Mouse (Mus musculus) MEL (cell line): ENCODE data around the gene Trf. TPM values are rescaled to one million over a fixed set of nuclear protein-coding genes. Genes with fewer than 3 reads are reported as not detected.

ENCODE experiments used
- DNase-seq: peaks from one replicate; pipeline ENCODE4 v3.0.0; 2011; ENCODE audit warnings: low read depth, low spot score
- H3K27ac ChIP-seq: 2 replicates; pipeline ENCODE4 v1.5.1; 2012; ENCODE audit warnings: low read depth, mild to moderate bottlenecking, control low read depth, low read length, moderate library complexity; ENCODE audit not compliant: control insufficient read depth
- H3K27me3 ChIP-seq, 2 experiments: fragments of 150-350 bp in 1 of 2; sonication (generic) in 1 of 2; 2 replicates each; pipeline ENCODE4 v1.6.1; 2012; ENCODE audit warnings: low read length in 2 of 2, mild to moderate bottlenecking in 2 of 2, improper control_type of control experiment in 1 of 2, moderate library complexity in 1 of 2; ENCODE audit not compliant: insufficient read depth in 2 of 2, control insufficient read depth in 1 of 2
- H3K36me3 ChIP-seq, 2 experiments: 2 replicates each; pipeline ENCODE4 v1.6.1; 2012 to 2014; ENCODE audit warnings: low read length in 2 of 2, improper control_type of control experiment in 1 of 2, inconsistent platforms in 1 of 2, mild to moderate bottlenecking in 1 of 2; ENCODE audit not compliant: insufficient read depth in 2 of 2, control insufficient read depth in 1 of 2
- H3K4me1 ChIP-seq, 2 experiments: fragments of 150-350 bp in 1 of 2; sonication (generic) in 1 of 2; 2 replicates each; pipeline ENCODE4 v1.6.1; 2012; ENCODE audit warnings: low read length in 2 of 2, improper control_type of control experiment in 1 of 2, mild to moderate bottlenecking in 1 of 2; ENCODE audit not compliant: insufficient read depth in 2 of 2, control insufficient read depth in 1 of 2
- H3K4me3 ChIP-seq, 2 experiments: fragments of 150-350 bp in 1 of 2; sonication (generic) in 1 of 2; 2 replicates each; pipeline ENCODE4 v1.5.1; 2012; ENCODE audit warnings: low read depth in 2 of 2, low read length in 2 of 2, mild to moderate bottlenecking in 2 of 2, moderate library complexity in 2 of 2, control low read depth in 1 of 2, improper control_type of control experiment in 1 of 2; ENCODE audit not compliant: control insufficient read depth in 1 of 2, insufficient read depth in 1 of 2
- H3K79me2 ChIP-seq: 2 replicates; pipeline ENCODE4 v1.6.1; 2012; ENCODE audit warnings: mild to moderate bottlenecking, low read length, moderate library complexity; ENCODE audit not compliant: control insufficient read depth, poor library complexity, insufficient read depth
- H3K9ac ChIP-seq: 2 replicates; pipeline ENCODE4 v1.6.1; 2012; ENCODE audit warnings: low read depth, mild to moderate bottlenecking, control low read depth, low read length, moderate library complexity; ENCODE audit not compliant: control insufficient read depth, poor library complexity, severe bottlenecking
- H3K9me3 ChIP-seq: fragments of 150-350 bp; sonication (generic); replicated peaks from 2 replicates; pipeline ENCODE4 v1.6.1; 2012; ENCODE audit warnings: mild to moderate bottlenecking, low read length, improper control_type of control experiment, moderate library complexity; ENCODE audit not compliant: insufficient read depth
- BHLHE40 ChIP-seq: IDR thresholded peaks from 2 replicates; pipeline ENCODE4 v1.6.1; 2012; ENCODE audit warnings: low read depth, mild to moderate bottlenecking, inconsistent platforms, low read length, improper control_type of control experiment, borderline replicate concordance
- CHD1 ChIP-seq: IDR thresholded peaks from 2 replicates; pipeline ENCODE4 v1.6.1; 2012; ENCODE audit warnings: low read depth, mild to moderate bottlenecking, inconsistent platforms, low read length, improper control_type of control experiment
- CHD2 ChIP-seq: IDR thresholded peaks from 2 replicates; pipeline ENCODE4 v1.6.1; 2011; ENCODE audit warnings: low read length, improper control_type of control experiment
- E2F4 ChIP-seq: IDR thresholded peaks from 2 replicates; pipeline ENCODE4 v1.6.1; 2011; ENCODE audit warnings: low read depth, low read length, improper control_type of control experiment, borderline replicate concordance
- EP300 ChIP-seq, 2 experiments: IDR thresholded peaks; 2 replicates each; pipeline ENCODE4 v1.6.1; 2011; ENCODE audit warnings: improper control_type of control experiment in 2 of 2, low read length in 2 of 2, low read depth in 1 of 2, mild to moderate bottlenecking in 1 of 2
- GATA1 ChIP-seq: IDR thresholded peaks from 2 replicates; pipeline ENCODE4 v1.6.1; 2011; ENCODE audit warnings: low read depth, low read length, improper control_type of control experiment
- HCFC1 ChIP-seq: IDR thresholded peaks from 2 replicates; pipeline ENCODE4 v1.6.1; 2012; ENCODE audit warnings: low read depth, mild to moderate bottlenecking, inconsistent platforms, low read length, improper control_type of control experiment, moderate library complexity
- MAFK ChIP-seq: IDR thresholded peaks from 2 replicates; pipeline ENCODE4 v1.6.1; 2011; ENCODE audit warnings: low read depth, mild to moderate bottlenecking, low read length, improper control_type of control experiment, borderline replicate concordance
- MAX ChIP-seq: IDR thresholded peaks from 2 replicates; pipeline ENCODE4 v1.6.1; 2011; ENCODE audit warnings: low read length, improper control_type of control experiment
- MEF2A ChIP-seq: IDR thresholded peaks from 2 replicates; pipeline ENCODE4 v1.6.1; 2014; ENCODE audit warnings: low read depth, mild to moderate bottlenecking, inconsistent platforms, low read length, improper control_type of control experiment; ENCODE audit not compliant: poor library complexity, insufficient replicate concordance, severe bottlenecking; ENCODE audit errors: extremely low read depth
- MYB ChIP-seq: IDR thresholded peaks from 2 replicates; pipeline ENCODE4 v1.6.1; 2011; ENCODE audit warnings: mild to moderate bottlenecking, low read depth, low read length, improper control_type of control experiment
- NRF1 ChIP-seq: IDR thresholded peaks from 2 replicates; pipeline ENCODE4 v1.6.1; 2014; ENCODE audit warnings: low read depth, mild to moderate bottlenecking, inconsistent platforms, low read length, improper control_type of control experiment, moderate library complexity; ENCODE audit not compliant: poor library complexity, insufficient read depth, severe bottlenecking
- POLR2A ChIP-seq, 2 experiments: IDR thresholded peaks; 2 replicates each; pipeline ENCODE4 v1.6.1; 2011 to 2012; ENCODE audit warnings: low read length in 2 of 2, mild to moderate bottlenecking in 2 of 2, control low read depth in 1 of 2, improper control_type of control experiment in 1 of 2, low read depth in 1 of 2, moderate library complexity in 1 of 2; ENCODE audit not compliant: control insufficient read depth in 1 of 2, insufficient read depth in 1 of 2, poor library complexity in 1 of 2
- POLR2AphosphoS5 ChIP-seq: IDR thresholded peaks from 2 replicates; pipeline ENCODE4 v1.6.1; 2012; ENCODE audit warnings: low read depth, borderline replicate concordance, mild to moderate bottlenecking, inconsistent platforms, low read length, moderate library complexity, mixed read lengths
- RCOR1 ChIP-seq: IDR thresholded peaks from 2 replicates; pipeline ENCODE4 v1.6.1; 2012; ENCODE audit warnings: low read depth, mild to moderate bottlenecking, inconsistent platforms, low read length, improper control_type of control experiment
- SIN3A ChIP-seq: IDR thresholded peaks from 2 replicates; pipeline ENCODE4 v1.6.1; 2012; ENCODE audit warnings: low read length, improper control_type of control experiment, inconsistent platforms
- SMC3 ChIP-seq: IDR thresholded peaks from 2 replicates; pipeline ENCODE4 v1.6.1; 2011; ENCODE audit warnings: low read depth, low read length, improper control_type of control experiment
- TAL1 ChIP-seq: IDR thresholded peaks from 2 replicates; pipeline ENCODE4 v1.6.1; 2012; ENCODE audit warnings: mild to moderate bottlenecking, inconsistent platforms, low read length, moderate library complexity, mixed read lengths
- TBP ChIP-seq: IDR thresholded peaks from 2 replicates; pipeline ENCODE4 v1.8.0; 2011; ENCODE audit warnings: low read depth, low read length, improper control_type of control experiment
- TCF12 ChIP-seq: IDR thresholded peaks from 2 replicates; pipeline ENCODE4 v1.6.1; 2014; ENCODE audit warnings: low read depth, mild to moderate bottlenecking, inconsistent platforms, low read length, improper control_type of control experiment, moderate library complexity
- USF2 ChIP-seq, 2 experiments: IDR thresholded peaks; 2 replicates each; pipeline ENCODE4 v1.6.1; 2011 to 2012; ENCODE audit warnings: improper control_type of control experiment in 2 of 2, low read length in 2 of 2, borderline replicate concordance in 1 of 2, inconsistent platforms in 1 of 2, low read depth in 1 of 2, mild to moderate bottlenecking in 1 of 2; ENCODE audit not compliant: insufficient read depth in 1 of 2
- ZC3H11A ChIP-seq: IDR thresholded peaks from 2 replicates; pipeline ENCODE4 v1.6.1; 2012; ENCODE audit warnings: low read depth, mild to moderate bottlenecking, inconsistent platforms, low read length, improper control_type of control experiment
- ZKSCAN1 ChIP-seq: IDR thresholded peaks from 2 replicates; pipeline ENCODE4 v1.6.1; 2012; ENCODE audit warnings: low read depth, mild to moderate bottlenecking, inconsistent platforms, low read length, improper control_type of control experiment, moderate library complexity
- ZMIZ1 ChIP-seq: IDR thresholded peaks from 2 replicates; pipeline ENCODE4 v1.6.1; 2012; ENCODE audit warnings: low read depth, mild to moderate bottlenecking, inconsistent platforms, low read length, improper control_type of control experiment, moderate library complexity
- ZNF384 ChIP-seq: IDR thresholded peaks from 2 replicates; pipeline ENCODE4 v1.6.1; 2012; ENCODE audit warnings: low read depth, mild to moderate bottlenecking, inconsistent platforms, low read length, improper control_type of control experiment
- polyA plus RNA-seq, 2 experiments: library from polyadenylated mRNA; stranded (reverse) in 1 of 2; unstranded in 1 of 2; fragments of >175 nt in 1 of 2; fragments of >200 nt in 1 of 2; gene quantifications; 2 replicates each; pipeline versions ENCODE4 v1.2.1 to v1.2.4; 2012; ENCODE audit warnings: low replicate concordance in 2 of 2, low read depth in 1 of 2; ENCODE audit not compliant: insufficient read length in 2 of 2, insufficient read depth in 1 of 2, missing spikeins in 1 of 2
- total RNA-seq: library from RNA; depleted of rRNA; stranded (reverse); fragments of 300-350 nt; gene quantifications from 2 replicates; pipeline ENCODE4 v1.2.3, GENCODE M21; 2012

The Trf gene
- total and polyA plus RNA-seq, 3 experiments: not detected

DNA sequence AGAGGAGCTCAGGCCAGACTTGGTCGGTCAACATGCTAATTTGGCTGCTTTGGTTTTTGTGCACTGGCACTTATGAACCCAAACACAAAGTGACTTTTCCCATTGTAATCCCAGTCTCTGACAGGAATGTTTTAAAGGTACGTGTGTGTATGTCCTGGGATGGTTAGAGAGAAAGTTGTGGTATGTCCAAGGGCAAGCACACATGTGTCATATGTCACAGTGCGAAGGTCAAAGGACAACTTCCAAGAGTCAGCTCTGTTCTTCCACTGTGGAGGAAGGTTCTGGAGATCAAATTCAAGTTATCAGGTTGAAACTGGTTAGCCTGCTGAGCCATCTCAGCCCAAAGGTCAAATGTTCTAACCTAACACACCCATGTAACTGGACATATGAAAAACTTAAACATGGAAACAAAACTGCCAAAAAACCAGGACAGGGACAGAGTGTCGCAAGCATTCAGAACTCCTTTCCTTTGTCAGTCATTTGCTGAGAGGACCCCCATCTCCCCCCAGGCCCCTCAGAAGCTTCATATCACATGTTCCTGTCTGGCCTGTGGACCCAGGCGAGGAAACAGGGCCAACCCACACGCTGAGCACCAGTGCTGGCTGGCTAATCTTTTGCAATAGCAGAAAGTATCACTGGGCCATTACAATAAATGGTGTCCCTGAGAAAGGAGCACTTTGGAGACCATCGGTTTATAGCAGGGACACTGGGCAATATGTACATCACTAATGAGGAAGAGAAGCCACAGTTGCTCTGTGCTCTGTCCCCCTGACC is 2.2 kb upstream of the Trf start:
- no peak overlapping the region for H3K27ac ChIP-seq
- H3K36me3 ChIP-seq: no peaks in the 10 kb centered on the region
- no peak for TF ChIP-seq CHD1
- TF ChIP-seq POLR2AphosphoS5: no peak
- H3K9ac ChIP-seq: no peak overlapping the region
- DNase-seq: no peak
- H3K4me1 ChIP-seq: 0 out of 4 replicates have a peak, but pooled peaks cover 0 to 3% of the 10 kb centered on the region in 2 experiments
- H3K4me3 ChIP-seq: no peak overlapping the region
- no peaks in the 10 kb centered on the region for H3K27me3 ChIP-seq
- H3K79me2 ChIP-seq: no peaks in the 10 kb centered on the region
- no peaks in the 10 kb centered on the region for H3K9me3 ChIP-seq

DNA sequence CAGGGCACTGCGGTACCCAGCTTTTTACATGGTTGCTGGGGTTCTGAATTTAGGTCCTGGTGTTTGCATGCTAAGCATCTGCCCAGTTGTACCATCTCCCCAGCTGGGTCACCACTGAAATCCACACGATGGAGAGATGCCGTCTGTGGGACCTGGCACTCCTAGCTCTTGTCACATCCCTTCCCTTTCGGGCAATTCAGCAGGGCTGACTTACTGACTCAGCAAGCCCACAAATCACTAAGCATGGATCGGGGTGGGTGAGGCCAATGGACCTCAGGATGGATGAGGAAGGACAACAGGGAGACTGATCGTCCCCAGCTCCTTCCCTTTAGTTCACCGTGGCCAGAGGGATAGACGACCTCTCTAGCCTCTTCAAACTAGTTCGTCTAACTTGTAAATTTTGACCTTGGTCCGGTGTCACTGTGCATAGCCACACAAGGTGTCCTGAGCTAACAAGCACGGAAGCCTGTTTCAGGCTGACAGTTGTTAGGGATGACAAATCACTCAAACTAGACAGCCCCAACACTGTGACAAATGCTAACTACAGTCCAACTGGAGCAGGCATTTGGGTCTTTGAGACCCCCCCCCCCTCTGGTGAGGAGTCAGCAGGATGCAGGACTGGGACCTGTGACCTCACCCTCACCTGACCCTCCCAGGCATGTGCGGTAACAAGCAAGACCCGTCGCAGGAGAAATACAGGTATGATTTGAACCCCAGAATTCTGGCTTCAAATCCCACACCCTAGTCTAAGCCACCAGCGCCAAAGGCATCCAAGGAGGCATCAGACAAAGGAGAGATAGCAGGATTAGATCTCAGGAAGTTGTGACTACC is 992 bp downstream of the Trf start:
- no peak overlapping the region for H3K9ac ChIP-seq
- H3K27ac ChIP-seq: no peak overlapping the region
- H3K4me3 ChIP-seq: no peak overlapping the region

GRCm38 (mm10) chr9:103228370-103229003 is 1.8 kb downstream of the Trf start:
- no peaks in the 10 kb centered on the region for H3K27me3 ChIP-seq
- H3K36me3 ChIP-seq: no peaks in the 10 kb centered on the region
- no peaks in the 10 kb centered on the region for H3K79me2 ChIP-seq
- H3K4me3 ChIP-seq: no peak overlapping the region
- H3K9me3 ChIP-seq: no peaks in the 10 kb centered on the region
- no peak for DNase-seq
- no peak overlapping the region for H3K9ac ChIP-seq
- H3K4me1 ChIP-seq: 0 out of 4 replicates have a peak, but pooled peaks cover 0 to 3% of the 10 kb centered on the region in 2 experiments
- no peak overlapping the region for H3K27ac ChIP-seq
- TF ChIP-seq ZKSCAN1 (no peak), ZMIZ1 (no peak), POLR2AphosphoS5 (no peak), TAL1 (no peak), ZC3H11A (no peak), EP300 (IDR thresholded peaks at IDR 0.05; ENCODE audit: low read depth in 1 of 2, low read length in 2 of 2) (no peak), MAFK (no peak), TCF12 (no peak), MYB (no peak), NRF1 (no peak), CHD2 (no peak), HCFC1 (no peak), BHLHE40 (no peak), MAX (no peak), GATA1 (no peak)

More for the DNA sequence above, 992 bp downstream of the Trf start:
- no peaks in the 10 kb centered on the region for H3K9me3 ChIP-seq
- DNase-seq: no peak
- no peaks in the 10 kb centered on the region for H3K36me3 ChIP-seq
- H3K27me3 ChIP-seq: no peaks in the 10 kb centered on the region
- TF ChIP-seq SMC3: no peak
- TF ChIP-seq TCF12: no peak
- TF ChIP-seq RCOR1: no peak
- TF ChIP-seq USF2 (IDR thresholded peaks at IDR 0.05; ENCODE audit: borderline replicate concordance in 1 of 2, insufficient read depth in 1 of 2, low read depth in 1 of 2, low read length in 2 of 2): no peak
- no peak for TF ChIP-seq SIN3A
- TF ChIP-seq E2F4: no peak
- no peak for TF ChIP-seq POLR2A (IDR thresholded peaks at IDR 0.05; ENCODE audit: control insufficient read depth in 1 of 2, insufficient read depth in 1 of 2, low read depth in 1 of 2, low read length in 2 of 2, poor library complexity in 1 of 2)
- no peak for TF ChIP-seq MEF2A
- no peak for TF ChIP-seq ZMIZ1
- TF ChIP-seq TBP: no peak
- TF ChIP-seq ZNF384: no peak
- no peak for TF ChIP-seq MAX
- no peak for TF ChIP-seq CHD1
- no peak for TF ChIP-seq BHLHE40
- TF ChIP-seq, all 39 proteins: peak for 0
- H3K79me2 ChIP-seq: no peaks in the 10 kb centered on the region
- H3K4me1 ChIP-seq: 0 out of 4 replicates have a peak, but pooled peaks cover 0 to 3% of the 10 kb centered on the region in 2 experiments
